Mouse (Mus musculus) G1E-ER4 (cell line): ENCODE results near the gene Etfb. TPM values are rescaled to one million over a fixed set of nuclear protein-coding genes. Genes with fewer than 3 reads are reported as not detected.

Experiments
- GATA1 ChIP-seq: IDR thresholded peaks from one replicate; pipeline ENCODE4 v1.8.0; 2012; ENCODE audit warnings: low read length, inconsistent platforms
- polyA plus RNA-seq: library from polyadenylated mRNA; stranded (reverse); fragments of >175 nt; gene quantifications from 2 replicates; pipeline ENCODE4 v1.2.3, GENCODE M21; 2012

Etfb gene
- 117 and 170 TPM in 2 replicates for polyA plus RNA-seq

DNA sequence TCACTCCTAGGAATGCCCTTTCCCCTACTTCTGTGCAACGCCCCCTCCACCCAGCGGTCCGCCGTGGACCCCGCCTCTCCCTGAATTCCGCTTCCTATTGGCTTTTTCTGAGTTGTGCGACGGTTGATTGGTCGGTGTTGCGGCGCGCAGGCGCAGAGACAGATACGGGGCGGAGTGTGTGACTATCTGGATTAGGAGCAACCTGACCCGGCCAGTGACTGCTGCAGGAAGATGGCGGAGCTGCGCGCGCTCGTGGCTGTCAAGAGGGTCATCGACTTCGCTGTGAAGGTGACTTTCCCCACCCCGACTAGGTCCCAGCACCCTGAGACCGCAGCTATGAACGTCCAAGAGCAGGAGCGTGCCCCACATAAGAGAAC is at the start of gene Etfb, which contains the start of gene Gm45233:
Etfb (plus strand) TSS at position 167 of the 377 bp plus-strand sequence.
Gm45233 (plus strand) TSS at position 212 of the 377 bp plus-strand sequence.
- no peak for TF ChIP-seq GATA1

GRCm38 (mm10) chr7:43399501-43399900 is 44.4 kb upstream of the Etfb start:
- no peak for TF ChIP-seq GATA1

GRCm38 (mm10) chr7:43402718-43403117 is 41.2 kb upstream of the Etfb start:
- no peak for TF ChIP-seq GATA1

DNA sequence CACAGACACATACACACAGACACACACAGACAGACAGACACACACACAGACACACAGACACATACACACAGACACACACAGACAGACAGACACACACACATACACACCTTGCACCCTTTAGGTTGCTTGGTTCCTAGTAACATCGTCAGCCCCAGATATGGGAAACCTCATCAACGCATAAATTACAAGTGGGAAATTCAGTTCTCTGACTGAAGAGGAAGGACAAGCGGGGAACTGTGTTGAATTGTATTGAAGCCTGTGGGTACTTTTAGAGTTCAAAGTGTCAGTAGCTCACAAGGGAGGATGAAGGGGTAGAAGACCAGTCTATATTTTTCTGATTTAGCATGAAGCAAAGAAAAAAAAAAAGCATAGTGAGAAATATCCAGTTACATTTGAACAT is 36.3 kb upstream of the Etfb start:
- no peak for TF ChIP-seq GATA1

DNA sequence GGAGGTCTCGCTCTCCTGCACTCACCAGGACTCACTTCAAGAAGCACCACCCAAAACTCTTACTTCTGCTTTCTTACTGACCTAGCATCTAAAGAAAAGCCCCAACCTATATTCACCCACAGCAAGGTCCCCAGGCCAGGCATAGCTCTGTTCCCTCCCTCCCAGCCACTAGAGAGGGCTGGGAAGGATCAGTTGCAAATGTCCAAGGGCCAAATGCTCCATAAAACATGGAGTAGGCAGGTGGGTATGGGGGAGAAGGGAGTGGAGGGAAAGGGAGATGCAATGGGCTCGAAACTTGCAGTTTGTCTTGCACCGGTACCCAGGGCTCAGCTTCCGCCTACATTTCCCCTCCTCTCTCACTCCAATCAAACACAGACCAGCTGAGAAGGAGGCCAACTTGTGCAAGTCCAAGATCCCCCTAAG is 35.7 kb upstream of the Etfb start, which contains the start of gene Siglecg:
Siglecg (plus strand) TSS at position 74 of the 423 bp plus-strand sequence.
- TF ChIP-seq GATA1: no peak

- TF ChIP-seq GATA1: no peak
Measured at GRCm38 (mm10) chr7:43409084-43409483, 34.8 kb upstream of the Etfb start.

GRCm38 (mm10) chr7:43417298-43417697 is 26.6 kb upstream of the Etfb start:
- TF ChIP-seq GATA1: no peak

GRCm38 (mm10) chr7:43422995-43423617 is 20.8 kb upstream of the Etfb start:
- TF ChIP-seq GATA1: no peak

DNA sequence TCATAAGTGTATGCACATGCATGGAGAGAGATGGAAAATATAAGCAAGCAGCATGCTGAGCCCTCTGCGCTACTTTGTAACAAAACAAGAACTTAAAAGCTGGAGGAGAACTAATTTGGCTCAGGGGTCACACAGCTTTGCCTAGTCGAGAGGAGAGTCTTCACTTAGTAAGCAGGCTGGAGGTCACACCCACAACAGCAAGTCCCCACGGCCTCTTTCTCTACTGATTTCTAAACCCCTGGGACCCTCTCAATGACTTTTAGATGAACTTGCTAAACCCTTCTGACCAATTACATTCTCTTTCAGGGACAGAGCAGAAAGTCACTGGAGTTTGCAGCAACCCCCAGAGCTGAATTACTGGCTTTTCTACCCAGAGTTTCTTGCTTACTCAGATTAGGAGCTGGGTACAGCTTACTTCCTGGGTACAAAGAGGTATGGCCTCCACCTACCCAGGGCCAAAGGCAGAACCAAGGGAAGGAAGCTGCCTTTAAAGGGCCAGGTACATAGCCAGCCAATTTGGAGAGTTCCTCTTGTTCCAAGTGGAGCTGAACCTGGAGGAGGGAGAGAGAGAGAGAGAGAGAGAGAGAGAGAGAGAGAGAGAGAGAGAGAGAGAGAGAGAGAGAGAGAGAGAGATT is 19.8 kb upstream of the Etfb start:
- TF ChIP-seq GATA1: no peak

DNA sequence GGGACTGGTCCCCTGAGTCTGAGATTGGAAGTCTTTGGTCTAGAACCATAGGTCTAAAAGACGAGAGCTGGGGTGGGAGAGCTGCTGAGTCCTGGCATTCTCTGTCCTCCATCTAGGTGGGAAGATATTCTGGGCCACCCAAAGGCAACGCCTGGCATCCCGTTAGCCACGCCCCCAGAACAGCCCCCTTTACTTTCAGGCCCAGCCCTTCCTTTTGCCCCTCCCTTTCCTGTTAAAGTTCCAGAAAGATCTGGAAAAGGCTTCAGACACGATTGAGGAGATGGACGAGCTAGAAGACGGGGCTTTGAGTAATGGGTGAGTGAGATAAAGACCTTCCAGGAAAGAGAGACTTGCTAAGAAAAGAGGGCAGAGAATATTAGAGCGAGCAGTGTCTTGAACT is 16.5 kb upstream of the Etfb start, which contains the start of gene Lim2:
Lim2 (plus strand) TSS at position 265 of the 400 bp plus-strand sequence.
- TF ChIP-seq GATA1: no peak

DNA sequence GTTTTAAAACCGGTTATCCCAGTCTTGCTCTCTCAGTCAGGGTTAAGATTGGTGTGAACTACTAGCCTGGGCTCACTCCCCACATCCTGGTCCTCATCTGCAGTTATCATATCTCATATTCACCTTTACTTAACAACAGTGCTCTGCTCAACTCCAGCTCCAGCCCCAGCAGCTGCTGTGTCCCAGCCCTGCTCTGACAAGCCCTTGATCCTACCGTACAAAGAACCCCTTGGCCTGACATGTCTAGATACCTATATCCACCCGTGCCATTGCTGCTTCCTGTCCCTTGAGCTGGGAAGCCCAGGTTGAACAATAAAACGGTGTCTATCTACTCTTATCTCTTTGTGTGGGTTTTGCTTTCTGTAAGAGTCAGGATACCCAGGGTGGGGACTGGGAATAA is 14.4 kb upstream of the Etfb start:
- no peak for TF ChIP-seq GATA1

DNA sequence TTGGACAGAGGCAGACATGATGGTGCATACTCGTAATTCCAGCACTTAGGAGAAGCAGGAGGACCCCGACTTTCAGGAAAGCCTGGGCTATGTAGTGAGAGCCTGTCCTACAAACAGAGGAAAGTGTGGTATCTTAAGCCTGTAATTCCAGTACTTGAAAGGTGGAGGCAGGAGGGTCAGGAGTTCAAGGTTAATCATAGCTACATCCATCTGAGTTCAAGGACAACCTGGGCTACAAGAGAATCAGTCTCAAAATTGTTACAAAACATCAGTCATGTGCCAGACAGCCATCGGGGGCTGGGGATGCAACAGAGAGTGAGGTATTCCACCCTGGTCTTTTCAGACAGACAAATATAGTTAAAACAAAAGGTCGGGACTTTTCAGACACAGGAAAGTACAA is 11.0 kb upstream of the Etfb start:
- TF ChIP-seq GATA1: no peak

DNA sequence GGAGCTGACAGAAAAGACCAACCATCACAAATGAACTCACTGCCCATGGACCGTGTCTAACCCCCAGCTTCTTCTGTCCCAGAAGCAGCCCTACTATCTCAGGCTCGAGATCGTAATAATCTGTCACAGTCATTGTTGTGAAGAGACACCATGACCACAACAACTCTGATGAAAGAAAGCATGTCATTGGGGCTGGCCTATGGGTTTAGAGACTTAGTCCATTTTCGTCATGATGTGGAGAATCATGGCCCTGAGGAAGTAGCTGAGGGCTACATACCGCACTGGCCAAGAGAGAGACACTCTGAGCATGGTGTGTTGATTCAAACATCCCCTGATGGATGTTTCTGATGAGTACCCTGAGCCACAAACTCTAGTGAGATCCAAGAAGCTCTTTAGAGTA is 9.2 kb upstream of the Etfb start:
- no peak for TF ChIP-seq GATA1

DNA sequence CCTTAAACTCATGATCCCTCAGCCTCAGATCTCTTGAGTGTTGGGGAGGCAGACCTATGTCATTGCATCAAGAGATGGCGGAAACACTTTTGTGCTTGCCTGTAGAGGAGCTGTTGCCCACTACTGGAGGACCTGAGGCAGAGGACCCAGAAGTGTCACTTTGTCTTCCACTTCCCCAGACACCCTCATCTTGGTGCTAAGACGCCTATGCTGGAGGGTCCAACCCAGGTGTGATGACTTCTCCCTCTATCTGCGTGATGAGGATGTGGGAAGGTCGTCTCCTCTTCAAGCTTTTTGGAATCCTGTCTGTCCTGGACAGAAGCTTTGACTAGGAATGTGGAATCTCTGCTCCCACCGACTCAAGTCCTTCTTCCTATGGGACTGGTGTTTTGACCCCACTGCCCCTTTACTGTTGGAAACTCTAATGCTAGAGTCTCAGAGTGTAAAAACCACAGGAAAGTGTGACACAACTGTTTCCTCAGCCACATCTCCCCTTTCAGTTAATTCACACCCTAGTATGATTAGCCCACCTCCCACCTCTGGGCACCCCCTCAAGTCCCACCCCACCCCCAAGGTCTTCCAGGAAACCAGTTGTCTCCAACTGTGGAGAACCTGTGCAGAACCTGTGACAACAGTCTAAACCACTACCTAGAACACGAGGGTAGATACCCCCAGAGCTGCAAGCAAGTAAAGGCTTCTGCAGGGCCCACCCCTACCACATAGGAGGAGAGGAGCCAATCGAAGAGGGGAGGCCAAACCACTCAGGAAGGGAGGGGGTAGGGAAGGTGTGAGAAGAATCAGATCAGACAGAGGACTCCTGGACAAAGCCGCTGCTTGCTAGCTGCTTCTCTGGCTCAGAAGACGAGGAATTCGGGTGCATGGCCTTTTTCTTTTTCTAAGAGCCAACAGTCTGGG is 7.3 kb upstream of the Etfb start, which contains the start of gene Nkg7:
Nkg7 (plus strand) TSS at position 733 of the 915 bp plus-strand sequence.
- TF ChIP-seq GATA1: no peak

DNA sequence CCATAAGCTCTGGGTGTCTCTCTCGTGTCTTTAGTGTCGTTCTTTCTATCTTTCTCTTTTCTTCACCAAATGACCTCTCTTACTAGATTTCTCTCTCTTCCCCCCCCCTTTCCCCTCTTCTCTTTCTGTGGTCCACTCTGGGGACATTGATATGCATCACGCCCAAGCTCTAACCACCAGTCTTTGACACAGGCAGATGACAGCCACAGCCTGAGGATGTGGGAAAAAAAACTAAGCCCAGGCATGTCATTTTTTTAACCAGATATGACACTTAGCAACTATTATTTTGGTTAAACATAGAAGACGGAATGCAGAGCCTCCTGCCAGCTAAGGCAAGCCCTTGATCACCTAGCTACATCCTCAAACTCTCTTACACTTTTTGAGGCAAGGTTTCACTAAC is 5.3 kb upstream of the Etfb start:
- TF ChIP-seq GATA1: no peak

GRCm38 (mm10) chr7:43440482-43440881 is 3.4 kb upstream of the Etfb start, which contains the start of gene Cldnd2:
TSS of gene Cldnd2 (plus strand) at chr7:43440782.
- TF ChIP-seq GATA1: no peak
